16 mouse cellular contexts compared by ENCODE assay signal in genomic region chr11:99272721-99273120, GRCm38 (mm10). TPM values are rescaled to one million over a fixed set of nuclear protein-coding genes. Genes with fewer than 3 reads are reported as not detected.
DNase-seq lines count a peak whose midpoint lies in the region; ATAC-seq lines count a peak whose summit lies in the region.
"Had no signal": no experiment of that assay in that cellular context is flagged by ENCODE, and none has a peak within 500 bp of the region (broad histone marks: within the 10 kb centered on the region; RNA-seq: fewer than 3 reads in every experiment).

No protein-coding gene starts in this region.

- ATAC-seq in erythroid progenitor cell, adult 5-6 weeks (replicated peaks; ENCODE audit: low FRiP score, poor library complexity, severe bottlenecking) = peak; percentile 39; the same call in 1 of the 2 replicates
- ATAC-seq: forebrain, embryonic 14.5 days; forebrain, embryonic 16.5 days had no signal

- DNase-seq in adrenal gland, adult 8-10 months = peak; percentile 1
- no peak for DNase-seq in adrenal gland, postnatal 25 days
- peak; percentile 73 for DNase-seq in heart, adult 11 months
- DNase-seq in heart, adult 18-20 months = no peak
- no peak for DNase-seq in layer of hippocampus, postnatal 36 days
- DNase-seq: cerebellum, adult 11-12 months; cerebellum, adult 2 months; cerebellum, adult 9-10 months; cerebellum, postnatal 10 days; cerebellum, postnatal 25 days had no signal

RNA-seq across cellular contexts. Expression of gene Krt24, which starts 12.3 kb away (rescaled TPM):
- not detected for total RNA-seq in adrenal gland, adult 8-10 months (2022)
- total RNA-seq in adrenal gland, postnatal 25 days (2021) = not detected in 2 replicates
- total RNA-seq in heart, adult 18-20 months (2021) = not detected
- total RNA-seq in erythroid progenitor cell, adult 5-6 weeks (2015; ENCODE audit: low replicate concordance) = not detected in 2 replicates
- total RNA-seq in erythroid progenitor cell, adult 5-6 weeks (2017; ENCODE audit: low replicate concordance) = not detected in 2 replicates
- total RNA-seq in layer of hippocampus, postnatal 36 days (2021) = not detected
- total RNA-seq: adrenal gland, postnatal 4 days; ES-E14; MEL had no signal

RNA-seq across cellular contexts. Expression of gene Krt222, which starts 28.8 kb away (rescaled TPM):
- total RNA-seq in adrenal gland, adult 8-10 months (2022) = 1 to 10 TPM; 1.6 to 3.5 (median 2.2) TPM
- 1.4 and 2.4 TPM in 2 replicates for total RNA-seq in adrenal gland, postnatal 25 days (2021)
- 10 to 100 TPM; 27.8 to 33.0 TPM for total RNA-seq in heart, adult 18-20 months (2021)
- total RNA-seq in erythroid progenitor cell, adult 5-6 weeks (2015; ENCODE audit: low replicate concordance) = not detected in 2 replicates
- total RNA-seq in erythroid progenitor cell, adult 5-6 weeks (2017; ENCODE audit: low replicate concordance) = not detected in 2 replicates
- 10 to 100 TPM; 23.5 to 23.9 TPM for total RNA-seq in layer of hippocampus, postnatal 36 days (2021)
- total RNA-seq: MEL had no signal

RNA-seq across cellular contexts. Expression of gene Smarce1, which starts 41.9 kb away (rescaled TPM):
- total RNA-seq in adrenal gland, adult 8-10 months (2022) = 10 to 100 TPM; 48.9 to 69.5 (median 57.2) TPM
- 63.5 and 101 TPM in 2 replicates for total RNA-seq in adrenal gland, postnatal 25 days (2021)
- 10 to 100 TPM; 42.0 to 46.3 TPM for total RNA-seq in heart, adult 18-20 months (2021)
- 70.0 and 96.9 TPM in 2 replicates for total RNA-seq in erythroid progenitor cell, adult 5-6 weeks (2015; ENCODE audit: low replicate concordance)
- 122 and 232 TPM in 2 replicates for total RNA-seq in erythroid progenitor cell, adult 5-6 weeks (2017; ENCODE audit: low replicate concordance)
- 10 to 100 TPM; 56.6 to 60.4 TPM for total RNA-seq in layer of hippocampus, postnatal 36 days (2021)

RNA-seq across cellular contexts. Expression of gene Krt25, which starts 50.0 kb away (rescaled TPM):
- total RNA-seq in adrenal gland, adult 8-10 months (2022) = not detected
- total RNA-seq in adrenal gland, postnatal 25 days (2021) = not detected in 2 replicates
- total RNA-seq in heart, adult 18-20 months (2021) = not detected
- total RNA-seq in erythroid progenitor cell, adult 5-6 weeks (2015; ENCODE audit: low replicate concordance) = not detected in 2 replicates
- total RNA-seq in erythroid progenitor cell, adult 5-6 weeks (2017; ENCODE audit: low replicate concordance) = not detected in 2 replicates
- total RNA-seq in layer of hippocampus, postnatal 36 days (2021) = not detected
- total RNA-seq: adrenal gland, postnatal 4 days; ES-E14; MEL had no signal

Comparison
In these comparisons a context has a peak if more than half of its experiments do, and no peak if none do; other contexts are left out.
1. DNase-seq: peak in adrenal gland, adult 8-10 months (single experiment) and heart, adult 11 months (single experiment); none in adrenal gland, postnatal 25 days (single experiment), heart, adult 18-20 months (0 of 2) and layer of hippocampus, postnatal 36 days (0 of 2).